Mouse (Mus musculus) spleen, postnatal 36 days (tissue): Measurements from ENCODE around the gene Cpne6.

Experiments
- DNase-seq, 2 experiments: peaks; one replicate each; pipeline ENCODE4 v3.0.0; 2022; ENCODE audit warnings: low spot score in 2 of 2, mixed read lengths in 1 of 2

Cpne6 gene

DNA sequence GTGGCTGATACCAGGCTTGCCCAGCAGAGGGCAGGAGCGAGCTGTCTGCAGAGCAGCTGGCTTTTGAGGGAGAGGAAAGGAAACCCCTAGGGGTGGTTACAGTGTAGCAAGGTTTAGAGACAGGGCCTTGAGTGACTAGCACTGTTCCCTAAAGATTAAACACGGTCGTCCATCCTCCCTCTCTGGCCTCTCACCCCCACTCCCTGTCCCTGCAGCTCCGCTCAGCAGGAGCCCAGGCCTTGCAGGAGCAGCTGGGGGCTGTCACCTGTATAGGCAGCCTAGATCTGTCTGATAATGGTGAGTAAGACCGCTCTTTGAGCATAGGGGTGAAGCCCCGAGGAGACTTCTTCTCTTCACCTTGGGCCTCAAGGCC is 12.8 kb upstream of the Cpne6 start:
- DNase-seq: peak; percentile 82 to 84

DNA sequence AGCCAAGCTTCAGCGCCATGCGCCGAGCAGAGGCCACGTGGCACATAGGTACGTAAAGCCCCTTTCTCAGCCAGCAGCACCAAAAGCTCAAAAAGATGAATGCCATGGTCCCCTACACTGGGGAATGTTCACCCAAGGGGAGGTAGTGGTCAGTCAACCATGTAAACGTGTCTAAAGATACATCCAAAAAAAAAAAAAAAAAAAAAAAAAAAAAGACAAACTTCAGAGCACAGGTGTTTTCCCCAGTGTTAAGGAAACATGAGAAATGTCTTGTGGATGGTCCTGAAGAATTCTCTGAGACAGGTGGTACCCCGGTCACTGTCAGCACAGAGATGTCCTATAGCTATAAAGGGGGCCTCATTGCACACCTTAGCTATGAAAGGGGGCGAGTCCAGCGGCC is 4.6 kb upstream of the Cpne6 start:
- DNase-seq: no peak

DNA sequence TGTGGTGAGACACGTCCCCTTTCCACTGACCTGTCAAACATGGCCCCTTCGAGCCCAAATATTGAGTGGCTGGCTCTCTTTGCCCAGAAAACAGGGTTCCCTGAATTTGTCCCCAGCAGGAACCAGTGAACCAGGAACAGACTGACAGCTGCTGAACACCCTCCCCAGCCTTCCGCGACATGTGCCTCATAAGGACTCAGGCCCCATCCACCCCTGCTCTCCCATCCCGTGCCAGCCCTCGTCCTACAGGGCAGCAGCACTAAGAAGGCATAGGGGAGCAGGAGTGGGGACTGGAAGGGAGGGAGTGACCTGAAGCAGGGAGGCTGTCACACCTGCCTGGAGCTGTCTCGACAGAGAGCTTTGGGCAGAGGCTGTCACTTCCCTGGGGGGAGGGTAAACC is 2.4 kb upstream of the Cpne6 start:
- no peak for DNase-seq

DNA sequence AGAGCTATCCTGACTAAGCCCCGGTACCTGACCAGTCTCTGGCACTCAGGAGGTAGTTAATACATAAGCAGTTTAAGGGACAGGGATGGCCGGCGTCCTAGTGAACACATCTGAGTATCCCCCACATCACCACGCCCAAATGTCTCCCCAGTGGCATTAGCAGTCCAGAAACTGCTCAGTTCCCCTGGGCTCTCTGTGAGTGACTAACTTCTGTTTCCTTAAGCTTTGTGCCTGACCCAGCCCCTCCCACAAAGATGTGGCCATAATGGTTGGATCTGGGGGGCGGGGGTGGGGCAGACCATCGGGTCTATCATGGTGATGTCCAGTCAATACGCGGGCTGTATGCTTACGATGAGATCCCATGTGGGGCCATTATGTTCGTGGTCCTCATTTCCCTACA is 705 bp upstream of the Cpne6 start:
- DNase-seq: no peak

DNA sequence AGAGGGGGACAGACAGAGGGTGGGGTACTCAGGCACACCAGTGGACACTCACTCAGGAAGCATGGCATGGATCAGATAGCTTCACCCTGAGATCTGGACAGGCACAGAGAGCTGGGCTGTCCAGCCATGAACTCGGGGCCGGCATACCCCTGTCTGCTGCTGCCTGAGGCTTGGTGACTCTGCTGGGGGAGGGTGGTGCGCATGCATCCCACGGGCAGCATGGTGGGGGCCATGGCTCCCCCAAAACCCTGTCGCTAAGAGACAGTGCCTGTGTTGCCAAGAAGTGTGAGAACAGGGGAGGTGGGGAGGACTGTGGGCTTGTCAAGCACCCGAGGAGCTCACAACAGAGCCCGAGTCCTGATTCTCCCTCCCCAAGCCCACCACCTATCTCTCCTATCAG is 792 bp downstream of the Cpne6 start:
- no peak for DNase-seq

DNA sequence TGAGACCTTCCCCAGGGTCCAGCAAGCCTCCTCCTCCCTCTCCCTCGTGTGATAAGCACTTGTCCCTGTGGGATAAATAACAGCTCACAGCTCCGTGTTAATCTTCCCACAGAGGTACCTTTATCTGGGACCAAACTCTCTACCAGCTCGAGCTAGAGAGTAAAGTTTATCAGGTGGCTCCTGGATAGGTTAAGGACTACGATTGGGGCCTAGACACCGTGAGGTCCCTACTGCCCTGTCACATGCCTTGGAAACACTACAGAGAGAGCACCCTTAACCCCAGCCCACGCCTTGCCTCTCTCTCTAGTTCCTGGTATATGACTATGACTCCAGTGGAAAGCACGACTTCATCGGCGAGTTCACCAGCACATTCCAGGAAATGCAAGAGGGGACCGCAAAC is 3.7 kb downstream of the Cpne6 start:
- DNase-seq: no peak

DNA sequence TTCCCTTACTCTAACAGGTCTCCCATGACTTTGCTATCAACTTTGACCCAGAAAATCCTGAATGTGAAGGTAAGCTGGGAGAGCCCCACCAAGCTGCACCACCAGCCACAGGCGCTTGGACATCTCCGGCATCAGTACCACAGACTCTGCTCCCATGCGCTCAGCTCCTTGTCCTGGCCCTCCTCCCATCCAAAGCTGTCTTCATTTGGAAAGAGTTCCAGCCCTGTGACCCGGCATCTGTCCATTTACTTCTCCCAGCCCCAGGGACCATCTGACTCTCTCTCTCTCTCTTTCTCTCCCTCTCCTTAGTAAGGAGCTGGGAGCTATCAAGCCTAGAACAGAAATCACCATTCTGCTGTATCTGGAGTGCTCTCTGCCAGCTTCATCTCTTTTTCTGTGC is 5.6 kb downstream of the Cpne6 start:
- no peak for DNase-seq

DNA sequence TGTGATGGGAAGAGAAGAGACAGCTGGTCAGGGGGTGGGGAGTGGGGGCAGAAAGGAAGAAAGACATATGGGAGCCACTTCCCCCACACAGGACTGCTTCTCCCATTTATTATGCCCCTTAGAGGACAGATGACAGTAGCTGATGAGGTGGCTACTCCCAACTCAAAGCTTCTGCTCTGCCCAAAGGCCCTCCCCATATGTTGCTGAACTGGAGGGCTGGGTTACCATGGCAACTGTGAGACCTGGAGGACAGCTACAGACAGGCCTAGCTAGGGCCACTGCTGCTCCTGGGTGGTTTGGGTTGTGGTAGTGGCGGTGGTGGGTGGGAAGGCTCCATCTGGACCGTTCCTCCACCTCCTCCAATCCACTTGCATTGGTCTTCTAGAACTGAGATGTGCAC is 8.7 kb downstream of the Cpne6 start:
- DNase-seq: no peak

DNA sequence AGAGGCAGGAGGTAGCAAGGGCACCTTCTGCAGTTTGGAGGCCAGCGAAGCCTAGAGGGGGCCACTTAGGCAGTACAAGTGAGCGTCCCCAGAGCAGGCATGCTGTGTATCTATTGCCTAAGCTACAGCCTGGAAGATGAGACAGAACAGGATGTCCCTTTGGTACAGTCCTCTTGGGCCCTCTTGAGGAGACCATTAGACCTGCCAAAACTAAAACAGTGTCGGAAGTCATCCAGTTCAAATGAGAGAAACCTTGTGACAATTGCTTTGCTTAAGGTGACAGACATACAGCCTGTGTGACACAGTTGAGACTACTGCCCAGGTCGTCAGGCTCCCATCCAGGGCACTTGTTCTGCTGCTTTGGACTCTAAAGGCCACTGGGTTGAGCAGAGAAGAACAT is 9.4 kb downstream of the Cpne6 start:
- no peak for DNase-seq

DNA sequence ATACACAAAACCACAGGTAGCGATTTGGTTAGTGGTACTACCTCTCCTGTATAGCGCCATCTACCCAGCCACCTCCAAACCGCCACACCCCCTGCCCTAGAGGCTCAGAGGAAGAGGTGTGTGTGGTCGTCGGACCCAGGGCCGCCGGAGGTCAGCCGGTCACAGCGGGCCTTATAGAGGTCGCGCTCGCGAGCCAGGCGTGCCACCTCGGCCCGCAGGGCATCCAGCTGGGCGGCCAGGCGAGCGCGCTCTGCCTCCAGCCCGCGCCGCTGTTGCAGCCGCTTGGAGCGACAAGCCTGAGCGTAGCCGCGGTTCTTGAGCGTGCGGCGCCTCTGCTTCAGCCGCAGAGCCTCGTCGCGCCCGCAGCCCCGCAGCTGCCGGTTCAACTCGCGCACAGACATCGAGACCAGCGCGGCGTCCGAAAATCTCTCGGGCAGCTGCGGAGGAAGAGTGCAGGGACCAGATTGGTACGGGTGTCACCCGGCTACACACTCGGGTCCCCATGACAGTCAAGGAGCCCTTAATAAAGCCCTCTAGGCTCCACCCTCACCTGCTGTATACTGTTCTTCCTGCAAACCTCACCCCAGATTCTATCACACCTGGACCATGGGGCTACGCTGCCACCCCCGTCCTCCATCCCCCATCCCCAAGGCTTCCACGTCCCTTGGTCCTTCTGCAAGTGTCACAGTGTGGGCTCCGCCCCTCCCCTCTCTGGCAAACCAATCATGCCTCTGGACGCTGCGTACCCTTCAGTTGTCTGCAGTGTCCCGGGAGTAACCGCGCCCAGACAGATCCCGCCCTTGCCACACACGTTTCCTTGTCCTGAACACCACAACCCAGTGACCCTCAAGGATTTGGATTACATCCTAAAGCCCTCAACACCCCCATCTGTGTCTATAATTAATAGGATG is 10.5 kb downstream of the Cpne6 start:
- DNase-seq: no peak

DNA sequence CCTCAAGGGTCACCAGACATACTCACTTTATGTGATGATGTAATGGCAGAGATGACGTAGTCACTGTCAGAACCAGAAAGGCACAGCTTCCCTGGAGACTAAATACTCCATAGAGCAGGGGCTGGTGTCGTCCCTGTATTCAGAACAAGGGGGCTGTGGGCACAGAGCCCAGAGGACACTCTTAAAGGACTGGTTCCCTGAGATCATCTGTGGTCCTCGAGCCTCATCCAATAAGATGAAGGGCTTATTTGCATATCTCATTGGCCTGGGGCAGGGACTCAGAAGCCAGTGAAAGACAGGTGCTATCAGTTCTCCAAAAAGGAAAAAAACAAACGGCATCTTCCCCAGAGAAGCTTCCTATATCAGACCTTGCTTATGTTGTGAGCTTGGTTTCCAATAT is 13.8 kb downstream of the Cpne6 start:
- DNase-seq: no peak

DNA sequence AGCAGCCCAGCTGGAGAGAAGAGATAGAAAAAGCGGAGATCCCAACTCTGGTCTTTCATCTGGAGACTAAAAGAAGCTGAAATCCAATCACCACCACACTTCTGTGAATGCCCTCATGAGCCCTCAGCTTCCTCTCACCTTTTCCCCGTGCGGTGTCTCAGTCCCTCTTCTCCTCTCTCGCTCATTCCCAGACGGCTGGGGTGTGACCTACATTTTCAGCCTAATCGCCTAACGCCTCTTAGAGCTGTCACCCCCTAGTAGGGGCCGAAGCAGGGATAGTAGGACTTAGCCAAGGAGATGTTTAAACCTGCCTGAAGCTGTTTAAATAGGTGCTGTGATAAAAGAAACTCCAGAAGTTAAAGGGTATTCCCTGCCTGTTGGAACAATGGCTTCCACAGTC is 14.5 kb downstream of the Cpne6 start, which contains the start of gene Nrl:
TSS of gene Nrl (minus strand) at position 197 of the 400 bp plus-strand sequence.
- no peak for DNase-seq

DNA sequence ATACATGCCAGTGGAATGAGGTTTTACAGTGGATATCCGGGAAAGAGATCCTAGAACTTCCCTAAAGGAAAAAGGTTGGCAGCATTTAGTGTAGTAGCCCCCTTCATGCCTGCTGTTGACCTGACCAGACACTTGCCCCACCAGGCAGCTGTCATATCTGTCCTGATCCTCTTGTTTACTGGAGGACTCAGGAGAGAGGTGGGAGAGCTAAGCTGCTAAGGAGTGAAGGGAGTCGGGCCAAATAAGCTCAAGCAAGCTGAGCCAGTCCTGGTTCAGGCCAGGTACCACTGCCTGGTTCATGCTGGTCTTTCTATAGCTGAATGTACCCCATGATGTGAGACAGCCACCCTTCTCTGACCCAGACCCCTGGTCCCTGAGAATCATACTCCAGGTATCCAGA is 16.4 kb downstream of the Cpne6 start:
- DNase-seq: no peak

DNA sequence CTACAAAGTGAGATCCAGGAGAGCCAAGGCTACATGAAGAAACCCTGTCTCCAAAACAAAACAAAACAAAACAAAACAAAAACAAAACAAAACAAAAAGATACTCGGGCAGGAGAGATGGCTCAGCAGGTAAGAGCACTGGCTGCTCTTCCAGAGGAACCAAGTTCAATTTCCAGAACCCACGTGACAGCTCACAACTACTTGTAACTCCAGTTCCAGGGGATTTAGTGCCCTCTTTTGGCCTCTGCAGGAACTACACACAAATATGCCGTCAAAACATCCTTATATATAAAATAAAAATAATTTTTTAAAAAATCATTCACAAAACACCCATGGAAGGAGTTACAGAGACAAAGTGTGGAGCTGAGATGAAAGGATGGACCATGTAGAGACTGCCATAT is 17.7 kb downstream of the Cpne6 start:
- peak in 1 of 2 experiments; percentile 43 for DNase-seq

DNA sequence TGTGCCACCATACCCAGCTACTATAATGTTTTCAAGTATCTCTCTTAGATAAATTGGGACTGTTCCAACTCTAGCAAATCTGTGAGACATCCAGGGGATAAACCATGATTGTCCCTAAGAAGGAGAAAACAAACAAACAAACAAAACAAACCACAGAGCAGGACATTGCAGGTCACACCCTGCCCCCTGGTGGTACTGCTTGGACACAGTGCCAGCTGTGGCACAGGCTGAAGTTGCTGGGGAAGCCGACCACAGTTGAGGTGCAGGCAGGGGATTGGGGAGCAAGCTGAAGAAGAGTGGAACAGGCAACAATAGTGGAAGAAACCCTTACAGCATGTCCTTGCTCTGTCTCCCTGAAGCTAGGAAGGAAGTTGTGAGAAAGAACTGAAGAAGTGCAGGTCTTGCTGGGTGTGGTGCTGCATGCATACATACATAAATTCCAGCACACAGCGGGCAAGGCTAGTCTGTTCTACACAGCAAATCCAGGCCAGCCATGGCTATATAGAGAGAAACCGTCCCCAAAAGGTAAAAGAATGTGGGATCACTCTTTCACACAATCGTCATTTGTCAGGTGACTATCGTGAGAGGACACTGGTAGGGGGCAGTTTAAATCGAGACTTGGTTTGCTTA is 26.0 kb downstream of the Cpne6 start:
- no peak for DNase-seq

DNA sequence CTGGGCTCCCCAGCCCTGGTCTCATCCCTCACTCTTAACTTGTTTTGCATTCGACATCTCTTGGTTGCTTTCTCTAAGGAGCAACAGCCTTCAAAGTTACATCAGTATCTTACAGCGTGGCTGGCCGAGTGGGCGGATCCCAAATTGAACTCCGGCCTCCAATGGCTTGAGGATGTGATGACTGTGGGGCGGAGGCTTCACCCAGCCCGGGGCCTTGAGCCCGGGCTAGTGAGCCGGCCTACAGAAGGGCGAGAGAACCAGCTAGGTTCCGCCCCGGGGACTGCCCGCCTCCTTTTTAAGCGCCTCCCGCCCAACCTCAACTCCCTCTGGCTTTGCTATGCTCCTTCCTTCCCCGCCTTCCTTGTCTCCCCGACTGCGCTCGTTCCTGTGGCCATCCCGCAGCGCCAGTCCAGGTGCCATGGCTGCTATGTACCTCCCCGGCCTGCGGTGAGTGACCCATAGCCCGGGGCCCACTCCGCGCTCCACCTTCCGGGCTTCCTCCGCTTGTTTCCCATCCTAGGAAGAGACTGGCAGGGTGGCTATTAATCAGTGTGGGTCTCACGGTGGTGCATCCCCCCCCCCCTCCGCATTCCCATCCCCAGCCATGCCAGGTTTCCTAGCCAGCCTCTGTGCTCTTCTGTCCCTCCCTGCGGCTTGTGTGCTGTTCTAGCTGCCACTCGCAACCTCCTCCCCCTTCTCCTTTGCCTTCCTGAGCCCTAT is 30.0 kb downstream of the Cpne6 start, which contains the start of gene Pck2:
TSS of gene Pck2 (plus strand) at position 200 of the 720 bp plus-strand sequence.
- peak; percentile 91 to 94 for DNase-seq

DNA sequence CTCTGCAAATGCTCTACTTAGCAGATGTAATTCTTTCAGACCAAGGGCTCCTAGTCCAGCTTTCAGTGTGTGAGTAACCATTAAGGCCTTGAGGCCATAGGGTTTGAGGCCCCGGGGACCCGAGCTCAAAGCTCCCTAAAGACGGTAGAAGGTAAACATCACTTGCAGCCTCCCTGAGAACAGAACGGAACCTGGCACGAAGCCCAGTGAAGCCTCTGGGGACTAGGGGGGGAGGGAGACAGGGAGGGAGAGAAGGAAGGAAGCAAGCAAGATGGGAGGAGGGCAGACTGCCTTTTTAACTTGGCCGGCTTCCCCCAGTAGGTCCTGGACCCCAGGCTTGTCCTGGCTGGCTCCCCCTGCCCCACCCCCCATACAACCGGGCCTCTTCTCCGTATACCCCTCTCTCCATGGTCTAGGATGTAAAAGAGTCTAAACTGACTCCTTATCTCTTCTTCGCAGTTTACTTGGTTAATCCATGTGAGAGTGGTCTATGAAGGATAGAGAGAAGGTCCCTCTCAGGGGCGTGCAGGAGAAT is 30.6 kb downstream of the Cpne6 start:
- peak; percentile 86 for DNase-seq

DNA sequence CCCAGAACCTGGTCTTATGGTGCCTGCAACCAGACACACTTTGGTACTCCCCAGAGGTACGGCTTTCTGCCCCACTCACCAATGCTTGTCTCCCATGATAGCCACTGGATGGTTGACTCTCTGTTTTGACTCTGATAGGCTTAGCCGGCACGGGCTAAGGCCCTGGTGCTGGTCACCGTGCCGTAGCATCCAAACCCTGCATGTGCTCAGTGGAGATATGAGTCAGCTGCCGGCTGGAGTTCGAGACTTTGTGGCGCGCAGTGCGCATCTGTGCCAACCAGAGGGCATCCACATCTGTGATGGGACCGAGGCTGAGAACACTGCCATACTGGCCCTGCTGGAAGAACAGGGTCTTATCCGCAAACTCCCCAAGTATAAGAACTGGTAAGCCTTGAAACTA is 32.0 kb downstream of the Cpne6 start:
- DNase-seq: peak; percentile 57 to 70

DNA sequence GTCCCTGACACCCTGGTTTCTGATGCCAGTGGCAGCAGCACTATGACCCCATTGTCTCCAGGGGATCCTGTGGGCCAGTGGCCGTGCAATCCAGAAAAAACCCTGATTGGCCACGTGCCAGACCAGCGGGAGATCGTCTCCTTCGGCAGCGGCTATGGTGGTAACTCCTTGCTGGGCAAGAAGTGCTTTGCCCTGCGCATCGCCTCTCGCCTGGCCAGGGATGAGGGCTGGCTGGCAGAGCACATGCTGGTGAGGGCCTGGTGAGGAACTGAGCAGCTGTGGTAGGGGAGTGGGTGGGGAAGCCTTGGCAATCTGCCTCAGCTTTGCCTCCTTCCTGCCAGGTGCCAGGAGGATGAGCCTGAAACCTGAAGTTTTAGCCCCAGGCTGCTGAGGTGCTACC is 34.1 kb downstream of the Cpne6 start:
- DNase-seq: no peak

DNA sequence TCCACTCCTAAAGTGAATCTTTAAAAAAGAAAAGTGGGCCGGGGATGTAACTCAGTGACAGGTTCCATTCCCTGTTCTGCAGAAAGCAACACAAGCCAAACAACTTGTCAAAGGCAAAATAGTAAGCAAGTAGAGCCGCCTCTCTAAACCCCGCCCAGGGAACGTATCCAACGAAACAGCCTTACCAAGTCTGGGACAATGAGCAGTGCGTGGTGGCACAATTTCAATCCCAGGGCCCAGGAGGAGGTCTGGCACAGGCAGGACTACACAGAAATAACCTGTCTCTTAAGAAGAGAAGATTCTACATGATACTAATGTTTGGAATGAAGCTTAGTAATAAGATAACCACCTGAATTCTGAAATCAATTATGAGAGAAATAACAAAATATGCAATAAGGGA is 39.9 kb downstream of the Cpne6 start:
- DNase-seq: no peak

DNA sequence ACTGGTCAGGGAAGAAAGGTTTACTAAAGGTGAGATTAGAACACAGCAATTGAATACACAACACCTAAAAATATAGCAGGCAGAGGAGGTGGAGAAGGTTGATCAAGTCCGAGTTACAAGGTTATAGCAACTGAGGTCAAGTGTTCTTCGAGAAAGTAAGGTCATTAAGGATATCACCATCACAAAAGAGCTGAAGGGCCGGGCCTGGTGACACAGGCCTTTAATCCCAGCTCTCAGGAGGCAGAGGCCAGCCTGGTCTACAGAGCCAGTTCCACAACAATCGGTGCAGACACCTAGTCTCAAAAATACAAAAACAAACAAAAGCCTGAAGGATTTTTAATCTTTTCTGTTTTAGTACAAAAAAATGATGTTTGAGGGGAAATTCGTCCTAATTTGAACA is 41.1 kb downstream of the Cpne6 start:
- no peak for DNase-seq

DNA sequence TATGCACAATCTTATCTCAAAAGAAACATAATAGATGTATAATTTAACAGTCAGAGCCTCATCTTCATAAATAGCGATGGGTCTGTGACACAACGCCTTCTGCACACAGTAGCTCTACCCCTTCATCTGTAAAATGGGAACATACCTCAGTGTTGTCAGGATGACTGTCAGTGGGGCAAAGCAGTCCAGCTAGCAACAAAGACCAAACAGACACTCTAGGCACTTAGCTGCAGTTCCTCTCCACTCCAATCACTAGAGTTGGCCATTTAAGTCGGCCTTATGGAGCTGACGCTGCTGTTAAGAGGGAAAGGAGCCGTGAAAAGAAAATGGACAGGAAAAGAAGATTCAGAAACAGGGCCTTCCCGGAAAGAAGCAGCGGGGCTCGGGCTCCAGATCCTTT is 41.5 kb downstream of the Cpne6 start:
- DNase-seq: no peak
